Mouse (Mus musculus) heart, embryonic 16.5 days (tissue): ENCODE results near the gene Olfr639. TPM values are rescaled to one million over a fixed set of nuclear protein-coding genes. Genes with fewer than 3 reads are reported as not detected.
"Not testable (repeated sequence)": the region's sequence is repeated elsewhere in the genome, so short reads cannot be mapped to it uniquely, and the experiment has no call there.

Experiments used
- ATAC-seq: fragments of 200-750 bp; cut with Nextera tagmentation; replicated peaks from 2 replicates; pipeline ENCODE4 v1.8.0; 2017; ENCODE audit warnings: moderate number of reproducible peaks; ENCODE audit not compliant: insufficient read depth, low FRiP score; ENCODE audit errors: extremely low read depth
- H3K27ac ChIP-seq: fragments of 300-500 bp; sonication (generic); 2 replicates; pipeline ENCODE4 v1.5.1; 2014; ENCODE audit warnings: mild to moderate bottlenecking, low read length, control low read depth, moderate library complexity
- H3K27me3 ChIP-seq: fragments of 300-500 bp; sonication (generic); 2 replicates; pipeline ENCODE4 v1.6.1; 2014; ENCODE audit warnings: low read length, mixed read lengths; ENCODE audit not compliant: control insufficient read depth, insufficient read depth
- H3K36me3 ChIP-seq: fragments of 300-500 bp; sonication (generic); 2 replicates; pipeline ENCODE4 v1.6.1; 2014; ENCODE audit not compliant: control insufficient read depth, insufficient read depth
- H3K4me1 ChIP-seq: fragments of 300-500 bp; sonication (generic); 2 replicates; pipeline ENCODE4 v1.6.1; 2014; ENCODE audit warnings: low read length, mixed read lengths; ENCODE audit not compliant: control insufficient read depth, insufficient read depth
- H3K4me2 ChIP-seq: fragments of 300-500 bp; sonication (generic); 2 replicates; pipeline ENCODE4 v1.6.1; 2014; ENCODE audit warnings: low read depth, mild to moderate bottlenecking, control low read depth, low read length
- H3K4me3 ChIP-seq: fragments of 300-500 bp; sonication (generic); 2 replicates; pipeline ENCODE4 v1.5.1; 2014; ENCODE audit warnings: mild to moderate bottlenecking, control low read depth, low read length
- H3K9ac ChIP-seq: fragments of 300-500 bp; sonication (generic); 2 replicates; pipeline ENCODE4 v1.6.1; 2014; ENCODE audit warnings: low read length, control low read depth
- H3K9me3 ChIP-seq: fragments of 300-500 bp; sonication (generic); replicated peaks from 2 replicates; pipeline ENCODE4 v1.6.1; 2016; ENCODE audit warnings: low read length; ENCODE audit not compliant: control insufficient read depth
- WGBS: fragments of 180-500 bp; shearing (Covaris S2); extraction: QIAGEN DNeasy Blood & Tissue Kit; methylation state at CpG from one replicate; pipeline ENCODE4 v1.1.7; 2014; 5-methylcytosine and 5-hydroxymethylcytosine counted together
- polyA plus RNA-seq: library from polyadenylated mRNA; unstranded; fragments of >200 nt; fragmentation: Nextera tagmentation; extraction: Ambion mirVana; gene quantifications from 2 replicates; pipeline ENCODE4 v1.2.1, GENCODE M21; 2015

Olfr639 gene
- polyA plus RNA-seq, 1 experiment from 2014 or later, result 0.03 TPM

- 79% methylated on average over 1 of the region's 1 CpGs for WGBS
- H3K4me1 ChIP-seq, result no peaks in the 10 kb centered on the region
- H3K36me3 ChIP-seq, result no peaks in the 10 kb centered on the region
- H3K9ac ChIP-seq, result no peak overlapping the region
- ATAC-seq, result no peak
- H3K4me3 ChIP-seq, result no peak overlapping the region
- no peaks in the 10 kb centered on the region for H3K9me3 ChIP-seq
- no peak overlapping the region for H3K27ac ChIP-seq
- H3K4me2 ChIP-seq, result no peak overlapping the region
- H3K27me3 ChIP-seq, result no peaks in the 10 kb centered on the region
Measured at GRCm38 (mm10) chr7:104018953-104019352, 1.9 kb upstream of the Olfr639 start.

DNA sequence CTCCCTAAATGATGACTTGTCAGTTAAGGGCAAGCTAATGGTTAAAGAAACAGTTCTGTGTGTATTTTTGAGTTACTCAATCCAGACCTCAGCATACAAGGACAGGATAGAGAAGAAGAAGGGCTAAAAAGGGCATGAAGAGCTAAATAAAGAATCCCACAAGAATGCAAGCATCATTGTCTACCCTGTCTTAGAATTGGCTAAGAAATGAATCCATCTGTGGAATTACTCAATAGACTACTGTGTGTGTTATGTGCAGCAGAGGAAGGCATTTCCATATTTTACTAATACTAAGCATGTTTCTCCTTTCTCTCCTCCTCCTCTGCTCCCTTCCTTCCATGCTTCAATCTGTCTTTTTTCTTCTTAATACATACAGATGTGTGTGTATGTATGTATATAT is 18.0 kb downstream of the Olfr639 start:
- H3K36me3 ChIP-seq, result no peaks in the 10 kb centered on the region
- no peak overlapping the region for H3K27ac ChIP-seq

DNA sequence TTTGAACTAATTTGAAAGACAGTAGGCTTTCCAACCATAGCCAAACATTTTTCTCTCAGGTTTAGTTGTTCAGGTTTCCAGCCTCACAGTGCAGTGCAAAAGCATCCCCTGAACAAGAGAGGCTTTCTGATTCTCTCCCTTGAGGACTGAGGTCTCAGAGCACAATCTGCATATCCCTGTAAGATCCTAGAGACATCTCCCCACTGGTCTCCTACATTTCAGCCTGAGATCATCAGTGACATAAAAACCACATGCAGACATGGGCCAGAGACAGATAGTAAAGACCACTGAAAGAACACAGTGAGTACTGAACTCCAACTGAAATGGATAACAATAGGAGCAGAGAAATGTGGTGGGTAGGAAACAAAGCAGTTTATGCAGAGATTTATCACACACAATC is 18.7 kb downstream of the Olfr639 start, which contains the start of gene Olfr638:
Gene Olfr638 (plus strand): TSS at position 301 of the 400 bp plus-strand sequence.
- Histone ChIP-seq H3K9ac (no peak within 1 kb of the TSS), H3K9me3 (no peaks in the 10 kb centered on the region)
- ATAC-seq, result no peak

More for the DNA sequence above, 18.0 kb downstream of the Olfr639 start:
- Histone ChIP-seq H3K4me1 (no peaks in the 10 kb centered on the region), H3K4me3 (no peak overlapping the region), H3K9me3 (no peaks in the 10 kb centered on the region), H3K27me3 (no peaks in the 10 kb centered on the region), H3K9ac (no peak overlapping the region), H3K4me2 (no peak overlapping the region)
- no peak for ATAC-seq

DNA sequence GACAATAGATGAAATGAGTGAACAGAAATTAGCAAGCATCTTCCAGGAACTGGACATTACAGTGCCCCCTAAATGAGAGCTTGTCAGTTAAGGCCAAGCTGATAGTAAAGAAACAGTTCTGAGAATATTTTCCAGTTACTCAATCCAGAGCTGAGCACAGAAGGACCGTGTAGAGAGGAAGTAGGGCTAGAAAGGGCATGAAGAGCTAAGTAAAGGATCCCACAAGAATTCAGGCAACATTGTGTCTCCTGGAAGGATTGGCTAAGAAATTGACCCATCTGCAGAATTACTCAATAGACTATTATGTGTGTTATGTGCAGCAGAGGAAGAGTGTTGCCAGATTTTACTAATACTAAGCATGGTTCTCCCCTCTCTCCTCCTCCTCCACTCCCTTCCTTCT is 45.3 kb downstream of the Olfr639 start:
- no peaks in the 10 kb centered on the region for H3K36me3 ChIP-seq
- H3K9ac ChIP-seq, result no peak overlapping the region
- no peak for ATAC-seq
- H3K4me1 ChIP-seq, result no peaks in the 10 kb centered on the region
- H3K4me2 ChIP-seq, result no peak overlapping the region
- no peak overlapping the region for H3K4me3 ChIP-seq
- no peak overlapping the region for H3K27ac ChIP-seq
- no peaks in the 10 kb centered on the region for H3K27me3 ChIP-seq
- whole genome bisulfite sequencing, result 48% methylated on average over 1 of the region's 1 CpGs
- H3K9me3 ChIP-seq, result 0 out of 2 replicates have a peak, but pooled peaks cover 4% of the 10 kb centered on the region

More for the DNA sequence above, 18.7 kb downstream of the Olfr639 start, which contains the start of gene Olfr638:
- Histone ChIP-seq H3K4me1 (no peaks in the 10 kb centered on the region), H3K4me3 (no peak within 1 kb of the TSS), H3K4me2 (no peak within 1 kb of the TSS), H3K36me3 (no peaks in the 10 kb centered on the region), H3K27ac (no peak within 1 kb of the TSS), H3K27me3 (no peaks in the 10 kb centered on the region)

DNA sequence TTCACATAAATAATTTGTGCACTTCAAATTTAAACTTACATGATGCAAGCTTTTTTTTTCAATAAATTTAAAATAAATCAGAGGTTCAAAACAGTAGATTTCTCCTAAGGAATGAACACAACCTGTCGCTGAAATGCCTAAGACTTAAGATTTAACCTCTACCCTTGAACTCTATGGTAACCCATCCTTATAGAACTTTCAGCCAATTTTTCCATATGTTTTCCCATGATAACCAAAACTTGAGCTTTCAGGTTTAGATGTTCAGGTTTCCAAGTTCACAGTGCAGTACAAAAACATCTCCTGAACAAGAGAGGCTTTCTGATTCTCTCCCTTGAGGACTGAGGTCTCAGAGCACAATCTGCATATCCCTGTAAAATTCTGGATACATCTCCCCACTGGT is 46.3 kb downstream of the Olfr639 start, which contains the start of gene Olfr635:
Gene Olfr635 (plus strand): TSS at position 301 of the 400 bp plus-strand sequence.
- no peak for ATAC-seq
- no peak within 1 kb of the TSS for H3K4me3 ChIP-seq

DNA sequence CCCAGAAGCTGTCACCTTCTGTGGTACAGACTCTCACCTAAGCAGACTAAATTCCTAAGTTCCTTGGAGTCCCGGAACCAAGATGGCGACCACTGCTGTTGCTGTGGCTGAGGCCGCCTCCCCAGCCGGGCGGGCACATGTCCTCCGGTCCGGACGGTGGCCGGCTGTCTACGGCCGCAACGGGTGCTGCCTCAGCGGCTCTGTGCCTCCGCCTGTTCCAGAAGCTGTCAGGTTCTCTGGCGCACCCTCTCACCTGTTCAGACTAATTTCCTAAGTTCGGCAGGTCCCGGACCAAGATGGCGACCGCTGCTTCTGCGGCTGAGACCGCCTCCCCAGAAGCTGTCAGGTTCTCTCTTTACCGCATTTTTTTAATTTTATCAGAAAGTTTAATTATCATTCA is 50.2 kb downstream of the Olfr639 start:
- H3K36me3 ChIP-seq, H3K27me3 ChIP-seq, H3K9ac ChIP-seq, H3K4me2 ChIP-seq, H3K27ac ChIP-seq, ATAC-seq, H3K9me3 ChIP-seq, H3K4me3 ChIP-seq, H3K4me1 ChIP-seq: not testable (repeated sequence)
- WGBS, result 91% methylated on average over 22 of the region's 22 CpGs

More for the DNA sequence above, 46.3 kb downstream of the Olfr639 start, which contains the start of gene Olfr635:
- Histone ChIP-seq H3K36me3 (no peaks in the 10 kb centered on the region), H3K4me2 (no peak within 1 kb of the TSS), H3K9me3 (no peaks in the 10 kb centered on the region), H3K27ac (no peak within 1 kb of the TSS), H3K9ac (no peak within 1 kb of the TSS), H3K4me1 (no peaks in the 10 kb centered on the region), H3K27me3 (no peaks in the 10 kb centered on the region)
- 67% methylated on average over 1 of the region's 1 CpGs for WGBS

Other genes starting within 250 kb of the Olfr639 start
- gene Olfr69, start 245.7 kb downstream of the Olfr639 start, polyA plus RNA-seq, result not detected in 2 replicates
- gene Olfr68, start 237.6 kb downstream of the Olfr639 start, polyA plus RNA-seq, result not detected in 2 replicates
- gene Olfr67, start 225.5 kb downstream of the Olfr639 start, polyA plus RNA-seq, result not detected in 2 replicates
- 7,811 and 8,208 TPM in 2 replicates for gene Hbb-bt, start 203.3 kb downstream of the Olfr639 start, polyA plus RNA-seq
- gene Hbb-bs, start 189.2 kb downstream of the Olfr639 start, polyA plus RNA-seq, result 24,611 and 28,119 TPM in 2 replicates
- not detected in 2 replicates for gene Hbb-bh2, start 176.8 kb downstream of the Olfr639 start, polyA plus RNA-seq
- 2.3 and 2.8 TPM in 2 replicates for gene Hbb-bh1, start 174.1 kb downstream of the Olfr639 start, polyA plus RNA-seq
- 147 and 172 TPM in 2 replicates for gene Hbb-y, start 164.1 kb downstream of the Olfr639 start, polyA plus RNA-seq
- not detected in 2 replicates for gene Olfr66, start 131.1 kb downstream of the Olfr639 start, polyA plus RNA-seq
- not detected in 2 replicates for gene Olfr64, start 122.8 kb downstream of the Olfr639 start, polyA plus RNA-seq
- not detected in 2 replicates for gene Olfr65, start 113.8 kb downstream of the Olfr639 start, polyA plus RNA-seq
- gene Olfr631, start 88.5 kb downstream of the Olfr639 start, polyA plus RNA-seq, result not detected in 2 replicates
- not detected in 2 replicates for gene Olfr632, start 83.0 kb downstream of the Olfr639 start, polyA plus RNA-seq
- not detected in 2 replicates for gene Olfr633, start 72.9 kb downstream of the Olfr639 start, polyA plus RNA-seq
- gene Olfr635, start 46.2 kb downstream of the Olfr639 start, polyA plus RNA-seq, result not detected in 2 replicates
- gene Olfr638, start 18.6 kb downstream of the Olfr639 start, polyA plus RNA-seq, result not detected in 2 replicates
- gene Olfr640, start 8.3 kb upstream of the Olfr639 start, polyA plus RNA-seq, result not detected in 2 replicates
- not detected in 2 replicates for gene Olfr641, start 18.1 kb upstream of the Olfr639 start, polyA plus RNA-seq
- not detected in 2 replicates for gene Olfr642, start 35.4 kb upstream of the Olfr639 start, polyA plus RNA-seq
- not detected in 2 replicates for gene 4930516K23Rik, start 44.1 kb upstream of the Olfr639 start, polyA plus RNA-seq
- gene Olfr644, start 54.6 kb upstream of the Olfr639 start, polyA plus RNA-seq, result not detected in 2 replicates
- not detected in 2 replicates for gene Olfr645, start 68.2 kb upstream of the Olfr639 start, polyA plus RNA-seq
- not detected in 2 replicates for gene Olfr646, start 87.6 kb upstream of the Olfr639 start, polyA plus RNA-seq
- gene Ubqln5, start 112.5 kb upstream of the Olfr639 start, polyA plus RNA-seq, result not detected in 2 replicates
- not detected in 2 replicates for gene Olfr643, start 120.1 kb upstream of the Olfr639 start, polyA plus RNA-seq
- gene Ubqln3, start 126.0 kb upstream of the Olfr639 start, polyA plus RNA-seq, result not detected in 2 replicates
- not detected in 2 replicates for gene Ubqlnl, start 133.3 kb upstream of the Olfr639 start, polyA plus RNA-seq
- 0.08 TPM in 1 of 2 replicates, not detected in the other for gene Olfm5, start 147.5 kb upstream of the Olfr639 start, polyA plus RNA-seq
- gene Olfr648, start 166.1 kb upstream of the Olfr639 start, polyA plus RNA-seq, result 0.17 and 0.24 TPM in 2 replicates
- not detected in 2 replicates for gene Olfr649, start 178.7 kb upstream of the Olfr639 start, polyA plus RNA-seq
- 0.97 and 1.4 TPM in 2 replicates for gene Trim6, start 201.5 kb upstream of the Olfr639 start, polyA plus RNA-seq
- 3.0 and 4.3 TPM in 2 replicates for gene Trim34a, start 227.2 kb upstream of the Olfr639 start, polyA plus RNA-seq